Mouse (Mus musculus): ENCODE results near the gene Abcc4. TPM values are rescaled to one million over a fixed set of nuclear protein-coding genes. Genes with fewer than 3 reads are reported as not detected.

The Abcc4 gene
- total and polyA plus RNA-seq, 3 experiments, result 10.4 to 28.7 (median 26.5) TPM

DNA sequence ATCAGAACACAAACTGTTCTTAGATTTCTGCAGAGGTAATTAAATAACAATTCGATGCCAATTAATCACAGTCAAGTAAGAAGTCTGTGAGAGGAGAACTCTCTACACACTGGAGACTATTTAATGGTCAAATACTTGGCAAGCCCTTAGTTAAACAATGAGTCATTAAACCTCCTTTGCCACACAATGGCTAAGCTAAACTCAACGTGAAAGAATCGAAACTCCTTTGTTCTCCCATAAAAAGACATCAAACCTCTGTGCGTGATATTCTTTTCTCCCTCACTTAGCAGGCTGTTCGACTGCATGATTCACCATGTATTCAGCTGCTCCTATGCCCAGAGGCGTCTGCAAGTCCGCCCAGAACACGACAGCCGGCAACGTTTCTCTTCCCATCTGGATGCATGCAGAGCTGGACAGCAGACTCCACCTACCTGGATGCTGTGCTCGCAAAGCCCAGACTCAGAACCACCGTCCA is 139.8 kb downstream of the Abcc4 start:
- no peak overlapping the region for H3K4me2 ChIP-seq (ENCODE audit: insufficient read depth, low read depth, poor library complexity, severe bottlenecking)
- peaks cover 9 to 57% of the 10 kb centered on the region in 2 experiments for H3K36me3 ChIP-seq (replicated peaks in 1 of 2; ENCODE audit: control insufficient read depth in 1 of 2, insufficient read depth in 1 of 2, low read length in 1 of 2)
- no peak overlapping the region for H3K4me3 ChIP-seq (replicated peaks in 1 of 3; ENCODE audit: low read depth in 2 of 3, low read length in 2 of 3, poor library complexity in 1 of 3)
- in situ Hi-C loops (cut with MboI; ENCODE audit: low pct_ligation_motif_present, low pct_unique_long_range_greater_than_20kb, low sequenced_read_pairs), result no loop called here
- no peaks in the 10 kb centered on the region for H3K79me2 ChIP-seq (replicated peaks; ENCODE audit: control insufficient read depth, extremely low read depth, insufficient read depth, poor library complexity, severe bottlenecking)
- no peak overlapping the region for H3K9ac ChIP-seq (ENCODE audit: insufficient read depth, low read depth)
- H3K27me3 ChIP-seq (replicated peaks), result no peaks in the 10 kb centered on the region
- TF ChIP-seq NRF1 (IDR thresholded peaks at IDR 0.05; ENCODE audit: low read depth, low read length), result no peak
- TF ChIP-seq MAFK (IDR thresholded peaks at IDR 0.05; ENCODE audit: insufficient replicate concordance, low read length), result no peak
- TF ChIP-seq MYC (IDR thresholded peaks at IDR 0.05; ENCODE audit: low read depth, low read length), result no peak
- TF ChIP-seq CHD1 (IDR thresholded peaks at IDR 0.05; ENCODE audit: low read depth, low read length), result no peak
- no peak for TF ChIP-seq JUND (conservative IDR thresholded peaks at IDR 0.05; ENCODE audit: low read depth, low read length)
- TF ChIP-seq USF1 (IDR thresholded peaks at IDR 0.05; ENCODE audit: low read depth, low read length), result no peak
- no peak for TF ChIP-seq HCFC1 (IDR thresholded peaks at IDR 0.05; ENCODE audit: low read depth, low read length)
- dilution Hi-C loops (cut with MboI; ENCODE audit: extremely low pct_ligation_motif_present, extremely low pct_unique_long_range_greater_than_20kb, low sequenced_read_pairs), result no loop called here
- H3K4me1 ChIP-seq (ENCODE audit: control insufficient read depth in 1 of 2, insufficient read depth in 2 of 2), result no peaks in the 10 kb centered on the region
- no peaks in the 10 kb centered on the region for H3K9me3 ChIP-seq (replicated peaks; ENCODE audit: low read length)
- no peak overlapping the region for H3K27ac ChIP-seq (ENCODE audit: insufficient read depth, low read depth)
- DNase-seq (ENCODE audit: extremely low read depth), result no peak

GRCm38 (mm10) chr14:118565696-118566095 is 140.3 kb downstream of the Abcc4 start:
- DNase-seq (ENCODE audit: extremely low read depth), result no peak
- dilution Hi-C loops (cut with MboI; ENCODE audit: extremely low pct_ligation_motif_present, extremely low pct_unique_long_range_greater_than_20kb, low sequenced_read_pairs), result no loop called here
- no peaks in the 10 kb centered on the region for H3K9me3 ChIP-seq (replicated peaks; ENCODE audit: low read length)

DNA sequence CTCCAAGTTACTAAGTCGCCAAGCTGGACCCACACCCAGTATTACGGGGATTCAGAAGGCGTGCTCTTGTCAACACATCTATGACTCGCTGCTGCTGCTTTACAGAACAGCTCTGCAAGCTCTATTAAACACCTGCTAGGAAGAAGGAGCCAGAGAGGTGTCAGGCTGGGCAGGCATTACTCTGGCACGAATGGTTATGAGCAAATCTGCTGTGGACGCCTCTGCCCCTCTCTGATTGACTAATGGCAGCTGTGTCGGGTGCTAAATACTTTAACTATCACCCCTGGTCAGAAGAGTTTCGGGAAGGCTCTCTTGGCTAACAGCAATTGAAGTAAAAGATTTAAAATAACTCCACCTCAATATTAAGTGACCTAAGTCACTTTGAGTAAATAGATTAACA is 142.4 kb downstream of the Abcc4 start:
- TF ChIP-seq IRF4 (IDR thresholded peaks at IDR 0.05; ENCODE audit: low read depth, low read length) (no peak), MAX (IDR thresholded peaks at IDR 0.05; ENCODE audit: low read length) (no peak), ELF1 (IDR thresholded peaks at IDR 0.05; ENCODE audit: low read depth, low read length) (no peak), POLR2AphosphoS2 (IDR thresholded peaks at IDR 0.05; ENCODE audit: low read depth, low read length) (no peak), NELFE (IDR thresholded peaks at IDR 0.05; ENCODE audit: low read depth, low read length) (no peak), KAT2A (IDR thresholded peaks at IDR 0.05; ENCODE audit: insufficient replicate concordance, low read length) (no peak), TCF12 (IDR thresholded peaks at IDR 0.05; ENCODE audit: low read depth, low read length) (no peak), CHD1 (IDR thresholded peaks at IDR 0.05; ENCODE audit: low read depth, low read length) (no peak), GABPA (IDR thresholded peaks at IDR 0.05; ENCODE audit: insufficient replicate concordance, low read depth, low read length) (no peak), CTCF (conservative IDR thresholded peaks at IDR 0.05 in 1 of 2, IDR thresholded peaks at IDR 0.05 in 1 of 2; ENCODE audit: low read depth in 2 of 2, low read length in 2 of 2) (no peak), SMC3 (IDR thresholded peaks at IDR 0.05; ENCODE audit: low read depth, low read length) (no peak), CHD2 (IDR thresholded peaks at IDR 0.05; ENCODE audit: low read length) (no peak), MAZ (IDR thresholded peaks at IDR 0.05; ENCODE audit: low read depth, low read length) (no peak), RAD21 (IDR thresholded peaks at IDR 0.05; ENCODE audit: low read depth, low read length) (no peak), SIN3A (IDR thresholded peaks at IDR 0.05; ENCODE audit: low read length) (no peak), MAFK (IDR thresholded peaks at IDR 0.05; ENCODE audit: insufficient replicate concordance, low read length) (no peak), JUN (IDR thresholded peaks at IDR 0.05; ENCODE audit: insufficient read depth, low read depth, low read length) (no peak)
- Histone ChIP-seq H3K27me3 (replicated peaks) (no peaks in the 10 kb centered on the region), H3K4me1 (ENCODE audit: control insufficient read depth in 1 of 2, insufficient read depth in 2 of 2) (no peaks in the 10 kb centered on the region), H3K27ac (ENCODE audit: insufficient read depth, low read depth) (no peak overlapping the region), H3K9me3 (replicated peaks; ENCODE audit: low read length) (no peaks in the 10 kb centered on the region), H3K36me3 (replicated peaks in 1 of 2; ENCODE audit: control insufficient read depth in 1 of 2, insufficient read depth in 1 of 2, low read length in 1 of 2) (peaks cover 12 to 55% of the 10 kb centered on the region in 2 experiments), H3K9ac (ENCODE audit: insufficient read depth, low read depth) (no peak overlapping the region), H3K4me3 (replicated peaks in 1 of 3; ENCODE audit: low read depth in 2 of 3, low read length in 2 of 3, poor library complexity in 1 of 3) (no peak overlapping the region), H3K4me2 (ENCODE audit: insufficient read depth, low read depth, poor library complexity, severe bottlenecking) (no peak overlapping the region), H3K79me2 (replicated peaks; ENCODE audit: control insufficient read depth, extremely low read depth, insufficient read depth, poor library complexity, severe bottlenecking) (no peaks in the 10 kb centered on the region)
- in situ Hi-C loops (cut with MboI; ENCODE audit: low pct_ligation_motif_present, low pct_unique_long_range_greater_than_20kb, low sequenced_read_pairs), result no loop called here
- dilution Hi-C loops (cut with MboI; ENCODE audit: extremely low pct_ligation_motif_present, extremely low pct_unique_long_range_greater_than_20kb, low sequenced_read_pairs), result no loop called here
- DNase-seq (ENCODE audit: extremely low read depth), result no peak

More at GRCm38 (mm10) chr14:118565696-118566095, 140.3 kb downstream of the Abcc4 start:
- Histone ChIP-seq H3K4me3 (replicated peaks in 1 of 3; ENCODE audit: low read depth in 2 of 3, low read length in 2 of 3, poor library complexity in 1 of 3) (no peak overlapping the region), H3K27ac (ENCODE audit: insufficient read depth, low read depth) (no peak overlapping the region), H3K9ac (ENCODE audit: insufficient read depth, low read depth) (no peak overlapping the region), H3K4me2 (ENCODE audit: insufficient read depth, low read depth, poor library complexity, severe bottlenecking) (no peak overlapping the region), H3K27me3 (replicated peaks) (no peaks in the 10 kb centered on the region), H3K79me2 (replicated peaks; ENCODE audit: control insufficient read depth, extremely low read depth, insufficient read depth, poor library complexity, severe bottlenecking) (no peaks in the 10 kb centered on the region), H3K36me3 (replicated peaks in 1 of 2; ENCODE audit: control insufficient read depth in 1 of 2, insufficient read depth in 1 of 2, low read length in 1 of 2) (peaks cover 9 to 58% of the 10 kb centered on the region in 2 experiments), H3K4me1 (ENCODE audit: control insufficient read depth in 1 of 2, insufficient read depth in 2 of 2) (no peaks in the 10 kb centered on the region)
- no peak for TF ChIP-seq JUND (conservative IDR thresholded peaks at IDR 0.05; ENCODE audit: low read depth, low read length)
- no peak for TF ChIP-seq IRF4 (IDR thresholded peaks at IDR 0.05; ENCODE audit: low read depth, low read length)
- no peak for TF ChIP-seq ZNF384 (IDR thresholded peaks at IDR 0.05; ENCODE audit: low read depth, low read length)
- no peak for TF ChIP-seq RCOR1 (conservative IDR thresholded peaks at IDR 0.05; ENCODE audit: low read depth, low read length)
- TF ChIP-seq ZC3H11A (IDR thresholded peaks at IDR 0.05; ENCODE audit: low read depth, low read length), result no peak
- TF ChIP-seq TCF12 (IDR thresholded peaks at IDR 0.05; ENCODE audit: low read depth, low read length), result no peak
- TF ChIP-seq ETS1 (conservative IDR thresholded peaks at IDR 0.05; ENCODE audit: low read depth, low read length), result no peak
- no peak for TF ChIP-seq EP300 (IDR thresholded peaks at IDR 0.05; ENCODE audit: low read length)
- TF ChIP-seq PAX5 (IDR thresholded peaks at IDR 0.05; ENCODE audit: low read length), result no peak
- no peak for TF ChIP-seq ZMIZ1 (IDR thresholded peaks at IDR 0.05; ENCODE audit: low read depth, low read length)
- no peak for TF ChIP-seq UBTF (IDR thresholded peaks at IDR 0.05; ENCODE audit: low read depth, low read length)
- TF ChIP-seq E2F4 (IDR thresholded peaks at IDR 0.05; ENCODE audit: insufficient replicate concordance, low read depth, low read length), result no peak
- in situ Hi-C loops (cut with MboI; ENCODE audit: low pct_ligation_motif_present, low pct_unique_long_range_greater_than_20kb, low sequenced_read_pairs), result no loop called here
